Mouse (Mus musculus) midbrain, embryonic 11.5 days (tissue): ENCODE measurements around the gene 1700015G11Rik. TPM values are rescaled to one million over a fixed set of nuclear protein-coding genes. Genes with fewer than 3 reads are reported as not detected.
A peak's percentile ranks its signal among the peaks of the same experiment; 100 is the strongest.

Experiments used
- ATAC-seq: fragments of 200-750 bp; cut with Nextera tagmentation; 2 replicates; pipeline ENCODE4 v1.8.0; 2017; ENCODE audit warnings: moderate TSS enrichment, moderate library complexity; ENCODE audit not compliant: low FRiP score
- DNase-seq: peaks from one replicate; pipeline ENCODE4 v3.0.0; 2015; ENCODE audit warnings: low spot score; ENCODE audit errors: missing footprints
- H3K27ac ChIP-seq: fragments of 300-500 bp; sonication (generic); 2 replicates; pipeline ENCODE4 v1.5.1; 2014; ENCODE audit warnings: low read depth, low read length
- H3K27me3 ChIP-seq: fragments of 300-500 bp; sonication (generic); 2 replicates; pipeline ENCODE4 v1.6.1; 2014; ENCODE audit warnings: mild to moderate bottlenecking, low read length, moderate library complexity, mixed read lengths; ENCODE audit not compliant: control insufficient read depth, insufficient read depth
- H3K36me3 ChIP-seq: fragments of 300-500 bp; sonication (generic); 2 replicates; pipeline ENCODE4 v1.6.1; 2014; ENCODE audit warnings: mild to moderate bottlenecking, low read length, moderate library complexity, mixed read lengths; ENCODE audit not compliant: control insufficient read depth, insufficient read depth
- H3K4me1 ChIP-seq: fragments of 300-500 bp; sonication (generic); 2 replicates; pipeline ENCODE4 v1.6.1; 2014; ENCODE audit warnings: low read length; ENCODE audit not compliant: control insufficient read depth, insufficient read depth
- H3K4me2 ChIP-seq: fragments of 300-500 bp; sonication (generic); 2 replicates; pipeline ENCODE4 v1.6.1; 2014; ENCODE audit warnings: mild to moderate bottlenecking, moderate library complexity
- H3K4me3 ChIP-seq: fragments of 300-500 bp; sonication (generic); 2 replicates; pipeline ENCODE4 v1.5.1; 2014; ENCODE audit warnings: low read depth, low read length
- H3K9ac ChIP-seq: fragments of 300-500 bp; sonication (generic); 2 replicates; pipeline ENCODE4 v1.6.1; 2014; ENCODE audit warnings: low read length
- H3K9me3 ChIP-seq: fragments of 300-500 bp; sonication (generic); 2 replicates; pipeline ENCODE4 v1.6.1; 2016; ENCODE audit warnings: low read length; ENCODE audit not compliant: control insufficient read depth
- WGBS: fragments of 180-500 bp; shearing (Covaris S2); extraction: QIAGEN DNeasy Blood & Tissue Kit; methylation state at CpG from one replicate; pipeline ENCODE4 v1.1.7; 2014; 5-methylcytosine and 5-hydroxymethylcytosine counted together
- polyA plus RNA-seq: library from polyadenylated mRNA; unstranded; fragments of >200 nt; fragmentation: Nextera tagmentation; extraction: Ambion mirVana; gene quantifications from 2 replicates; pipeline ENCODE4 v1.2.1, GENCODE M21; 2014

1700015G11Rik gene
- not detected in 2 replicates for polyA plus RNA-seq

- Histone ChIP-seq H3K9me3 (no peaks in the 10 kb centered on the region), H3K27me3 (no peaks in the 10 kb centered on the region), H3K4me3 (no peak within 1 kb of the TSS), H3K36me3 (no peaks in the 10 kb centered on the region), H3K4me2 (no peak within 1 kb of the TSS), H3K4me1 (no peaks in the 10 kb centered on the region), H3K9ac (no peak within 1 kb of the TSS), H3K27ac (no peak within 1 kb of the TSS)
- 89% methylated on average over 3 of the region's 3 CpGs for WGBS
- ATAC-seq = no peak
- no peak for DNase-seq
Observed at GRCm38 (mm10) chr7:52015628-52016027, at the start of gene 1700015G11Rik. Gene 1700015G11Rik (minus strand): TSS chr7:52015728.

- Histone ChIP-seq H3K4me1 (no peaks in the 10 kb centered on the region), H3K9me3 (no peaks in the 10 kb centered on the region), H3K27ac (no peak overlapping the region), H3K9ac (no peak overlapping the region), H3K4me2 (no peak overlapping the region), H3K27me3 (no peaks in the 10 kb centered on the region), H3K4me3 (no peak overlapping the region), H3K36me3 (no peaks in the 10 kb centered on the region)
- ATAC-seq = no peak
- DNase-seq = no peak
- WGBS = 74% methylated on average over 2 of the region's 2 CpGs
Observed at GRCm38 (mm10) chr7:52056954-52057353, 41.4 kb upstream of the 1700015G11Rik start.

GRCm38 (mm10) chr7:52056274-52056673, 40.7 kb upstream of the 1700015G11Rik start:
- WGBS = 62% methylated on average over 4 of the region's 4 CpGs
- H3K4me1 ChIP-seq = no peaks in the 10 kb centered on the region
- H3K9me3 ChIP-seq = no peaks in the 10 kb centered on the region
- no peak overlapping the region for H3K9ac ChIP-seq
- DNase-seq (no peak), ATAC-seq (no peak)
- H3K27ac ChIP-seq = no peak overlapping the region
- no peak overlapping the region for H3K4me2 ChIP-seq
- no peaks in the 10 kb centered on the region for H3K36me3 ChIP-seq
- H3K4me3 ChIP-seq = no peak overlapping the region
- H3K27me3 ChIP-seq = no peaks in the 10 kb centered on the region

- WGBS = 77% methylated on average over 2 of the region's 2 CpGs
- H3K4me3 ChIP-seq = no peak overlapping the region
- no peak overlapping the region for H3K27ac ChIP-seq
- no peaks in the 10 kb centered on the region for H3K9me3 ChIP-seq
- ATAC-seq = no peak
- DNase-seq = no peak
- H3K4me2 ChIP-seq = no peak overlapping the region
- H3K27me3 ChIP-seq = no peaks in the 10 kb centered on the region
- no peak overlapping the region for H3K9ac ChIP-seq
- H3K4me1 ChIP-seq = no peaks in the 10 kb centered on the region
- H3K36me3 ChIP-seq = no peaks in the 10 kb centered on the region
Observed at GRCm38 (mm10) chr7:52055831-52056230, 40.3 kb upstream of the 1700015G11Rik start.

GRCm38 (mm10) chr7:52037600-52038582, 22.4 kb upstream of the 1700015G11Rik start:
- peak; percentile 96 for DNase-seq
- no peaks in the 10 kb centered on the region for H3K36me3 ChIP-seq
- no peaks in the 10 kb centered on the region for H3K4me1 ChIP-seq
- ATAC-seq = peak; percentile 64; the same call in 1 of the 2 replicates
- no peaks in the 10 kb centered on the region for H3K9me3 ChIP-seq
- no peak overlapping the region for H3K4me2 ChIP-seq
- H3K27me3 ChIP-seq = no peaks in the 10 kb centered on the region
- no peak overlapping the region for H3K4me3 ChIP-seq
- no peak overlapping the region for H3K9ac ChIP-seq
- no peak overlapping the region for H3K27ac ChIP-seq
- 49% methylated on average over 8 of the region's 8 CpGs for WGBS

- no peak for ATAC-seq
- Histone ChIP-seq H3K4me3 (no peak overlapping the region), H3K4me1 (no peaks in the 10 kb centered on the region), H3K9ac (no peak overlapping the region), H3K4me2 (no peak overlapping the region), H3K27ac (no peak overlapping the region), H3K27me3 (no peaks in the 10 kb centered on the region), H3K36me3 (no peaks in the 10 kb centered on the region), H3K9me3 (no peaks in the 10 kb centered on the region)
- WGBS = 94% methylated on average over 5 of the region's 5 CpGs
- DNase-seq = no peak
Observed at GRCm38 (mm10) chr7:52024050-52024626, 8.6 kb upstream of the 1700015G11Rik start.

- H3K9me3 ChIP-seq = no peaks in the 10 kb centered on the region
- 86% methylated on average over 4 of the region's 4 CpGs for WGBS
- no peaks in the 10 kb centered on the region for H3K4me1 ChIP-seq
- H3K4me2 ChIP-seq = no peak overlapping the region
- H3K36me3 ChIP-seq = no peaks in the 10 kb centered on the region
- no peak overlapping the region for H3K9ac ChIP-seq
- H3K27me3 ChIP-seq = no peaks in the 10 kb centered on the region
- no peak for ATAC-seq
- no peak overlapping the region for H3K4me3 ChIP-seq
- H3K27ac ChIP-seq = no peak overlapping the region
- no peak for DNase-seq
Observed at GRCm38 (mm10) chr7:52022039-52022438, 6.5 kb upstream of the 1700015G11Rik start.

GRCm38 (mm10) chr7:52015180-52015579, 348 bp downstream of the 1700015G11Rik start:
- Histone ChIP-seq H3K36me3 (no peaks in the 10 kb centered on the region), H3K4me1 (no peaks in the 10 kb centered on the region), H3K4me3 (no peak overlapping the region), H3K4me2 (no peak overlapping the region), H3K9me3 (no peaks in the 10 kb centered on the region), H3K27ac (no peak overlapping the region), H3K9ac (no peak overlapping the region), H3K27me3 (no peaks in the 10 kb centered on the region)
- ATAC-seq = no peak
- WGBS = 73% methylated on average over 1 of the region's 1 CpGs
- DNase-seq = no peak

GRCm38 (mm10) chr7:52013457-52013856, 2.1 kb downstream of the 1700015G11Rik start:
- DNase-seq (no peak), ATAC-seq (no peak)
- H3K4me1 ChIP-seq = no peaks in the 10 kb centered on the region

More at GRCm38 (mm10) chr7:52013457-52013856, 2.1 kb downstream of the 1700015G11Rik start:
- no peak overlapping the region for H3K27ac ChIP-seq
- 82% methylated on average over 7 of the region's 7 CpGs for WGBS
- no peaks in the 10 kb centered on the region for H3K36me3 ChIP-seq
- H3K9me3 ChIP-seq = no peaks in the 10 kb centered on the region
- H3K4me3 ChIP-seq = no peak overlapping the region
- no peak overlapping the region for H3K4me2 ChIP-seq
- no peaks in the 10 kb centered on the region for H3K27me3 ChIP-seq
- H3K9ac ChIP-seq = no peak overlapping the region
